Mouse (Mus musculus) E14TG2a.4 (cell line): ENCODE measurements at regions not wholly inside any gene's neighbourhood (a gene's known extent, or its start where the extent isn't known, plus 50 kb on each side); places are given as distances from the start of the nearest gene placed in this dataset.
A peak's percentile ranks its signal among the peaks of the same experiment; 100 is the strongest.

ENCODE experiments used
- CTCF ChIP-seq: conservative IDR thresholded peaks from 2 replicates; pipeline ENCODE4 v1.5.1; 2014; ENCODE audit warnings: low read length
- NANOG ChIP-seq: IDR thresholded peaks from 2 replicates; pipeline ENCODE4 v1.6.1; 2014; ENCODE audit warnings: borderline replicate concordance, low read length, mixed read lengths
- POU5F1 ChIP-seq: IDR thresholded peaks from 2 replicates; pipeline ENCODE4 v1.6.1; 2014; ENCODE audit warnings: low read length, borderline replicate concordance

GRCm38 (mm10) chr3:148004006-148004405 lies 986.3 kb downstream of the Adgrl2 start:
- TF ChIP-seq CTCF (peak; percentile 71), NANOG (no peak), POU5F1 (no peak)
